Mouse (Mus musculus) kidney, adult 2 months (tissue): ENCODE results near the gene Slc41a3.

ENCODE experiments used
- CTCF ChIP-seq: fragments of 200-500 bp; conservative IDR thresholded peaks from 2 replicates; pipeline ENCODE4 v1.5.1; 2011; ENCODE audit warnings: low read depth, mild to moderate bottlenecking, control low read depth, low read length, moderate library complexity, mixed read lengths; ENCODE audit not compliant: insufficient read depth, insufficient read length
- POLR2A ChIP-seq: fragments of 200-500 bp; IDR thresholded peaks from one replicate; pipeline ENCODE4 v1.6.1; 2011; ENCODE audit warnings: low read depth, low read length, control low read depth

- no peak for TF ChIP-seq CTCF
- no peak for TF ChIP-seq POLR2A
These were observed 75.9 kb downstream of the Slc41a3 start for GRCm38 (mm10) chr6:90680401-90680800.
